Mouse (Mus musculus): ENCODE measurements around the gene App.
A peak's percentile ranks its signal among the peaks of the same experiment; 100 is the strongest.

The App gene

DNA sequence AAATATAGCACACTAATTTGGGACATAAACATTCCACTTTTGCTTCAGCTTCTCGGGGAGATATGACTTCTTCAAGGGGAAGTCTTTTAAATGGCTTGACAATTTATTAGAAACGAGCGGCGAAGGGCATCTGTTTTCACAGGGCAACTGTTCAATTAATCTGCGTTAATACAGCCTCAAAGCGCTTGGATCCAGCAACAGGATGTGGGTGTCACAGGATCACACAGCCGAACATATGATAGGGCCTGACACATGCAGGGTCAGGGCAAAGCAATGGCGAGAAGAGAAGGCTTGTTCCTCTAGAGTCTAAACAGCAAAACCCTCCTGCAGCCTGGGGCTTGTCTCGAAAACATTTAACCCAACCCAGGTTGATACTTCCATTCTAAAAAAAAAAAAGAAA is 22.7 kb downstream of the App start:
- DNase-seq (ENCODE audit: low spot score in 2 of 2) = no peak

GRCm38 (mm10) chr16:85149509-85149871 is 24.1 kb downstream of the App start:
- DNase-seq (ENCODE audit: low spot score in 2 of 2) = no peak

DNA sequence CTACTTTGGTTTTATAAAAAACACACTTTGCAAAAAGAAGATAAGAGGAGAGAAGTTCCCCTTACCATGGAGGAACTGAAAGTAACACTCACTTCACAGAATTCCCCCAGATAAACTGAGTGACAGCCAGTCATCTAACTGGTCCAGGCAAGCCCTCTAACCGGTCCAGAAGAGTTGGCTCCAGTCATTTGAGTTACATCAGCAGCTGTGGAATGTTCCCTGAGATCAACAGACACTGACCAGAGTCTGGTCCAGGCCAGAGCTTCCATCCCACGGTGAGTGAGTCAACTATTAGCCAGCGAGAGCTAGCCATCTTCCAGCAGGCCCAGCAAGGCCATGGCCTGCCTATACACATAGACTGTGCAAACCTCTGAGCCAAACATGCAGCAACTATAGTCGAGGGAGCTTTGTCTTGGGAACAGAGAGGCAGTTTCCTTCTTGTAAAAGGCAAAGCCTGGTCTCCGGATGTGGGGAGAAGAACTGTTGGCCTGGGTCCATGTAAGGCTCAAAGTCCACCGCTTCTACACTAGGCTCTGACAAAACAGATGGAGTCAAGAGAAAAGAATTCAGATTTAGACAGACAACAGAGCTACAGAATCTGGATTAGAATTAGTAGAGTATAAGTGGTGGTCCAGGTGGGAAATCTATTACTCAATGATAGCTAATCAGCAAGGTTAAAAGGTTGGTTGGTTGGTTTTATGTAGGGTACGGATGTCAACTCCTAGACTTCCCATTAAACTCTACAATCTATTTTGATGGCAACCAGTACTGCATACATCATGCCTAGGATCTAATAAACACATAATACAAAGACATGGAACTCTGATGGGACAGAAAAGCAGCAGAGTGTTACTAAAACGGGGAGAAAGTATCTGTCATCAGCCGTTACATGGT is 24.7 kb downstream of the App start:
- no peak for DNase-seq (ENCODE audit: low spot score in 2 of 2)

- DNase-seq (ENCODE audit: low spot score in 2 of 2) = no peak
Observed at GRCm38 (mm10) chr16:85147440-85147839, 26.1 kb downstream of the App start.

DNA sequence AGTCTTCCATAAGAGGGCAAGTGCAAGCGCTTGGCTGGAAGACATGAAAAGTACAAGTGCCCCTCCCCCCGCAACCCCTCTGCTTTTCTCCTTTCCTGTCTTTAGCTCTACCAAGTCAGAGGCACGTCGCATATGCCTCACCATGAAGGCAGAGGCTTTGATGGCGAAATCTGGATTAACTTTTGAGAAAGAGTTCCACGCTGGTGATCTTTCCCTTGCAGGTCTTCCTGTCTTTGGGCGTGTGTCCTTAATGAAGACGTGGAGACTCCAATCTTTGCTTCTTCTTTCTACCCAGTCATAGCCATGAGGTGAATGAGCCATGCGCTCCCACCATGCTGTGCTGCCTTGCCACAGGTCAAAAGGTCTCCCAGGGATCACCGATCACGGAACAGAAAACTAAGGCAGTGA is 27.8 kb downstream of the App start:
- no peak for DNase-seq (ENCODE audit: low spot score in 2 of 2)

DNA sequence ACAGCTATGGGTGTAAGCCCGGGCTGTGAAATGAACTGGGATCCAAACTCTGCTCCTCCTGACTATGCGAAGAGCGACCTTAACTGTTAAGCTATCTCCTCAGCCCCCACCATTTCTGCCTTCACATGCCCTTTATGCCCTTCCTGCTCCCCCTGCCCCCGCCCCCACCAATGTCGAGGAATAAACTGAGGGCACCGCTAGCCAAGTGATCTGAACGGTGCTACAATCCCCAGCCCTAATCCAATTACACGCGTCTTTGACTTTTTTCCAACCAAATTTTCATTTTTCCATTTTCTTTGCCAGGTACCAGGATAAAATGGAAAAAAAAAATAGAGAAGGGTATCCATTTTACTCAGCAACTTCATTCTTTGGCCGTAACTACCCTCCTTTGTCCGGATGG is 28.2 kb downstream of the App start:
- no peak for DNase-seq (ENCODE audit: low spot score in 2 of 2)

DNA sequence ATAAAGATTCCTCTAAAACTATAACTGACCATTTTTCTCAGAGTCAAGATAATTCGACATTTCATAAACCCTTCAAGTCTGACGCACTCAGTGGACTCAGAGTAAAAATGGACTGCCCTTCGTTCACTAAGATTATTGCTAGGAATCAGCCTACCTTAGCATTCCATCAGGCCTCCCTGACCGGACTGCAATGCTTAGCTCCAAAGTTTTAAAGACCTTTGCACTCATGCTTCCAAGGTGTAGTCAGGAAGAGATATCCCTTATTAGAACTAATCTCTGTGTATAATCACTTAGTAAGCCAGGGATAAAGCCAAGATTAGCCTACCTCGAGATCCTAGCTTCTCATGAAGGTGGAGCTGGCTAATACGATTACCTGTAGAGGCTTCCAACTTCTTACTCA is 29.2 kb downstream of the App start:
- no peak for DNase-seq (ENCODE audit: low spot score in 2 of 2)

- no peak for DNase-seq (ENCODE audit: low spot score in 2 of 2)
Observed at GRCm38 (mm10) chr16:85143863-85144262, 29.7 kb downstream of the App start.

- DNase-seq (ENCODE audit: low spot score in 2 of 2) = no peak
Observed at GRCm38 (mm10) chr16:85143188-85143587, 30.4 kb downstream of the App start.

DNA sequence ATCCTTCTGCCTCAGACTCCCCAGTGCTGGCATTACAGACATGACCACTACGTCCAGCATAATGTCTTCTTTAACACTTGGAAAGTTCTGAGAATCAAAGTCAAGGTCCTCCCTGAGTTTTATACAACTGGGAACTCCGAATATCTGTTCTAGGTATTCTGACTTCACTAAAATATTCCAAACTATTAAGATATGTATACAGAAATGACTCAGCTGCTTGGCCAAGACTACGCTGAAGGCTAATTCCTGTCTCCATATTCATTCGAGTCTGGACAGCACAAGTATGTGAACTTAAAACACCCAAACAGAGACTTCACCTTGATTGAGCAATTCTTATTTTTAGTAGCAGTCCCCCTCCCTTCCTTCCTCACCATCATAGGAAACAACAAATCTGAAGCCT is 32.2 kb downstream of the App start:
- no peak for DNase-seq (ENCODE audit: low spot score in 2 of 2)

DNA sequence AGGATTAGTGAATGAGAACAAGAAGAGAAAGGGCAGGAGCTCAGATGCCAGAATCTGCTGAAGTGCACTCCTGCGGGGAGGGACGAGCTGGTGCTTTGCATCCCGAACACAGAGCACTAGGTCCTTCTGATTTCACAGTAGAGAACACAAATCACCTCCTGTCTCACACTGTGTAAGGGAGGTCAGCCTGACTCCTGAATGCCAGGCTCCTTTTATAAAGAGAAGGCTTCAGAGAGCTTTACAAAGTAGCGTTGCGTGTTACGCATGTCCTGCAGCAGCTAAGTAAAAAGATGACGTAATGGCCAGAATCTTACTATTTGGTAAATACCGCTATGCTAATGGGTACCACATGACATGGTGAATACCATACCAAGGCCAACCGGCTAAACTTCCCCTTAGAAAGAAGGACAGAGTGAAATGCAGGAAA is 34.4 kb downstream of the App start:
- DNase-seq (ENCODE audit: low spot score in 2 of 2) = no peak

GRCm38 (mm10) chr16:85137348-85137747 is 36.2 kb downstream of the App start:
- peak; percentile 79 to 81 for DNase-seq (ENCODE audit: low spot score in 2 of 2)

DNA sequence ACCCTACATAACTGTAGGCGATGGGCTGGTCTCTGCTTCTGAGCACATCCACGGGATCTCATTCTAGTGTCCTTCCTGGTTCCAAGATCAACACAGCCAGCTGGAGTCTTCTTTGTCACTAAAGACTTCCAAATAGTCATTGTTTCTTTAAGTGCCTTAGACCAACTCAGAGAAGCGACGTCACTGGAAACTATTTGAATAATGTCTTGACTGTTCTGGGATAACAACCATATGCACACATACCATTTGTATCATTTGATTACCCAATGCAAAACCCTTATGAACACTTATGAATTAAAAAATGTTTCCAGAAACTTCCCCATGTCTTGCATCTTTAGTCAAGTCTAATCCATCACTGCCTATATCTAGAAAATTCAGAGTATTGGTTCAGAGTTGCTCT is 37.5 kb downstream of the App start:
- no peak for DNase-seq (ENCODE audit: low spot score in 2 of 2)

DNA sequence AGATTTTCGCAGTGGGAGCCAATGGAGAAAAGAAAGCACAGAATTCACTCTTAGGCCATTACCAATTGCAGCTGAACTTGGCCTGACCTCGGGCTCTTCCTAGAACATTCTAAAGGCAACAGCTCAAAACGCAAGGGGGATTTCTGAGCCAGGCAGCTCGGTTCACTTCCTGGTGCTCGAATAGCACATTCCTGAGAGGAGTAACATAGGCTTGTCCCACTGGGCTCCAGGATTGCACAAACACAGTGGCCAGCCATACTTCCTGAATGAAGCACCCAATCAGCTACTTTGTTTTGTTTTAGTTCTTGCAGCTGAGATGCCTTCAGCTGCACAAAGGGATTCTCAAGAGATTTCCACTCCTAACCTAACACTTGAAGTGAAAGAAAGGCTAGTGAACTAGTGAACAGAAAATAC is 40.1 kb downstream of the App start:
- no peak for DNase-seq (ENCODE audit: low spot score in 2 of 2)

DNA sequence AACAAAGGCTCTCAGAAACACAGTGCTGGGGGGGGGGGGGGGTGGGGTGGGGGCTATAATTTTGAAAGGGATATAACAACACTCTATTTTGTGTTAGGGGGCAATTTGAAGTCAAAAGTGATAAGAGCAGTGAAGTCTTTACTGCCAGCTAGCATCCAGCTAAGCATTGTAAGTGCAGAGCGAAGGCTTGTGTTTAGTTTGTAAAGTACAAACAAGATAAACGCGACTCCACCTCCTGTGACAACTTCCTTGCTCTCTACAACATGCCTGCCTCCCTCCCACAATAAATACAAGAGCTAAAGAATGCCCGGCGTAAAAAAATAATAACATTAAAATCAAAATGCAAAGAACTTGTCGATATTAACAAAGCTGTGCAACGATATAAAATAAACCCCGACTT is 40.5 kb downstream of the App start:
- no peak for DNase-seq (ENCODE audit: low spot score in 2 of 2)

GRCm38 (mm10) chr16:85132182-85132581 is 41.4 kb downstream of the App start:
- DNase-seq (ENCODE audit: low spot score in 2 of 2) = no peak

DNA sequence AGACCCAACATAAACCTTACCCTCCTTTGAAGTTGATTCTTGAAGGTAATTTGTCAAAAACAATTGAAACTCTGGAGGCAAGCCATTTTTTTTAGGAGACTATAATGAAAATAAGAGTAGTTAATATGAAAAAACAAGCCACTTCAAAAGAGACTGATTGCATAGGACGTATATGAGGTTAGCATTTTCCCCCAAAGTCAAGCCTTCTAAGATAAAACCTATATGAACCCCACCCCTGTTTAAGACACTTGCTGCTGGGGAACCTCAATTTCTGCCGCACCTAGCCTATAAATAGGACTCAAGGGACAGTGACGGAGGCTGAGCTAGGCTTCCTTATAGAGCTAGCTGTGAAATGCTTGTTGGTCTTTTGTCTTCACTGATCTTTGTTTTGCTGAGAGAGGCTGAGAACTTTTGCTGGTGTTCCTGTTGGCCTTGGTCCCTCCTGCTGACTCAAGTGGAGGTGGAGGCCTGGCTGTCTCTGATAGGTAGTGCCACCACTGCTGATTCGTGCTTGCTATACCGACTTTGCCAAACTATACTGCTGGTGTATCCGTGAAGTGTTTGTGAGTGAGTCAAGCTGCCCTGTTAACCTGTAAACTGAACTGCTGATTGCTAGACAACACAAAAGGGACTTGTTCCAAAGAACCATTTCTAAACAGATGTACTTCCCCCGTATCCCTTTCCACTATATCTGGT is 42.6 kb downstream of the App start:
- DNase-seq (ENCODE audit: low spot score in 2 of 2) = no peak

DNA sequence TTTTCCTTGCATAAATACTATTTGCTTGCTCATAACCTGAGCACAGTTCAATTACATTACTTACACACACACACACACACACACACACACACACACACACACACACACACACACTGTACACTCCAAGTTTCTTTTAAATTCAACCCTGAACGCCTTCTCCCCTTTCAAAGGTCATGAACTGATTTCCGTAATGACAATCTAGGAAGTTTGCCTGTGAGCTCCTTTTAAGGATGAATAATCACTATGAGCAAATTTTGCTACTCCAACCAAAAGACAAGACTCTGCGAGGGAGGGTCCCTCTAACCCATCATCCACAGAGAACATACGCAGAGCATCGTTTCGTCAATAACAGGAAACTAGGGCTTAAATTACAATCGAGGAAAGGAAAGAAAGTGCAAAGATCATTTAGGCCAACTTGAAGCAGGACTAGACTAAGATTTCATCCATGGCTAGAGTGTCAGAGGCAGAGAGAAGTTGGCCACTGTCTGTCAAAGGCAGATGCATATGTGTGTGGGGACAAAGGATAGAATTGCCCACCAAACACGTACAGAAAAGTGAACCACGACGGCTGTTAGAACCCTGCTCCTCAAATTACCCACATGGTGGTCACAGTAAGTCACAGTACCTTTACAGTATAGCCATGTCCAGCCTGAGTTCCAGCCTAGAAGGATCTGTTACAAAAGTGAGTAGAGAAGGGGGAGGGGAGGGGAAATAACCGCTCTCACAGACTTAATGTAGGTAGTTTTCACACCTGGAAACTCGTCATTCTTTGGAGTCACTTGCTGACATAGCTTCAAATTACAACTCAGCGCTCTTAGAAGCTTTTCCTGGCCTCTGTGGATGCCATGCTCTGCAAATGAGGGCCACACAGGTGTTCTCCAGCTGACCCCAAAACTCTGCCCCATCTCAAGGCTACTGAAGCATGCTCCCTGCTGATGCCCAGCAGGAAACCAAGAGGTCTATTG is 44.6 kb downstream of the App start:
- no peak for DNase-seq (ENCODE audit: low spot score in 2 of 2)

- no peak for DNase-seq (ENCODE audit: low spot score in 2 of 2)
Observed at GRCm38 (mm10) chr16:85128347-85128664, 45.3 kb downstream of the App start.

DNA sequence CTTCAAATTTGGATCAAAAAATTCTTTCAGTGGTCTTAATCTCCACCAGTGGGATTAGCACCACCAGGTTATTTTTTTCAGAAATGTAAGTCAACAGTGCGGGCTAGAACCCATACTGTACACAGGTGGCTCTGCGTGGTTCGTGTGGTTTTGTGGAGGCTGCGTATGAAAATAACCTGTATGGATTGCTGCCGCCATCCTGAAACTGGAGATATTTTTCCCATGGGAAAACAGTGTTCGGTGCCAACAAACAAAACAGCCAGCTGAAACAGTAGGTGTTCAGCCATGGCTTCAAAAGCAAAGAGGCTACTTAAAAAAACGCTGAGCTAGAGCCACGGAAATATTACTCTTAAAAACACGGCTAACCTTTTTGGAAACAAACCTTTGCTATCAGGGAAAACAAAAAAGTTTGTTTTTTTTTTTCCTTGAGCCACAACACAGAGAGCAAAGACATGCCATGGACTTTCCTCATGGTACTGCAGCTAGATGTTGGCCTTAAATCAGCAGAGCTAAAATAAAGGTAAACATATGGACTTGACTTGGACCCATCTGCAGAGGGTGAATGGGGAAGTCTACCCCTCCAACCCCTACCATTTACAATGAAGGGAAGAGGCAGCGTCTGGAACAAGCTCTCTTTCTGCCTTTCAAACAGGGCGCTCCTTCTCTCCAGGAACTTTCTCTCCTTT is 45.8 kb downstream of the App start:
- no peak for DNase-seq (ENCODE audit: low spot score in 2 of 2)

DNA sequence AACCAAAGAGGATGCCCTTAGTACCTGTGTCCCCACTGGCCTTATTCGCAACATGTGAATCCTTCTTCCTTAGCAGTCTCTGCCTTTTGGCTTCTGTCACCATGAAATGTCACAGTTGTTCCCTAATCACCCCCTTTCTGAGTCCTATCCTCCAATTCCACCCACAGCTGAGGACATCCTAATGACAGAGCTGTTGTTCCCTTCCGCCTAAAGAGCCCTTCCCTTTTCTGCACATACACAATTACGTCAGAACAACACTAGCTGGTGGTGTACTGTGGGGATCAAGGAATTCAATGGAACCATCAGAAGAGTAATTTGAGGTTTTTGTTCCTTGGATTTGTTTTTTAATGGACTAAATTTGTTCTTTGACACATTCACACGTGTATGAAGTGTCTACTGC is 48.9 kb downstream of the App start:
- no peak for DNase-seq (ENCODE audit: low spot score in 2 of 2)

GRCm38 (mm10) chr16:85121983-85122382 is 51.6 kb downstream of the App start:
- no peak for DNase-seq (ENCODE audit: low spot score in 2 of 2)
